Mouse (Mus musculus) heart, adult 2 months (tissue): ENCODE measurements at regions not wholly inside any gene's neighbourhood (a gene's known extent, or its start where the extent isn't known, plus 50 kb on each side); places are given as distances from the start of the nearest gene placed in this dataset.

ENCODE experiments used
- CTCF ChIP-seq: fragments of 200-600 bp; IDR thresholded peaks from 2 replicates; pipeline ENCODE4 v1.8.1; 2022; ENCODE audit warnings: antibody characterized with exemption, mild to moderate bottlenecking, moderate library complexity
- POLR2A ChIP-seq: fragments of 200-500 bp; IDR thresholded peaks from 2 replicates; pipeline ENCODE4 v1.6.1; 2011; ENCODE audit warnings: mild to moderate bottlenecking, low read depth, low read length, control low read depth; ENCODE audit not compliant: insufficient read depth

DNA sequence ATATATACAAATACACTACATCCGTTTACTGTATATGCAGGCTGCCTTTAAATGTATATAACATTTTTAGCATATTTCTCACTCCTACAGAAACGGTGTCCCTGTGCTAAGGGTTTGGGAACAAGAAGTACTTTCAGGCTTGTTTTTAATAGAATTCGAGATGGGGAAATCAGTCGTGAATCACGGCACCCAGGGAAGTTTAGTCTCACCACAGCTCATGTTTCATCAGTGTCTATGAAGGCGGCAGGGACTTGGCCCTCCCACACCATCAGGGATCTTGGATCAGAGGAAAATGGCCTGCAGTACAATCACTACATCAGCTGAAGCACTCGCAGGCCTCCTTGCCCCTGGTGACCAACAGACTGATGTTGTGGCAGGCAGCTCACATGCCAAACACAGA, 118.7 kb upstream of the Nsun2 start:
- TF ChIP-seq CTCF (no peak), POLR2A (no peak)
